Mouse (Mus musculus) heart, embryonic 16.5 days (tissue): ENCODE measurements around the gene Lmx1b. TPM values are rescaled to one million over a fixed set of nuclear protein-coding genes. Genes with fewer than 3 reads are reported as not detected.
A peak's percentile ranks its signal among the peaks of the same experiment; 100 is the strongest.

Experiments used
- ATAC-seq: fragments of 200-750 bp; cut with Nextera tagmentation; replicated peaks from 2 replicates; pipeline ENCODE4 v1.8.0; 2017; ENCODE audit warnings: moderate number of reproducible peaks; ENCODE audit not compliant: insufficient read depth, low FRiP score; ENCODE audit errors: extremely low read depth
- H3K27ac ChIP-seq: fragments of 300-500 bp; sonication (generic); 2 replicates; pipeline ENCODE4 v1.5.1; 2014; ENCODE audit warnings: mild to moderate bottlenecking, low read length, control low read depth, moderate library complexity
- H3K27me3 ChIP-seq: fragments of 300-500 bp; sonication (generic); 2 replicates; pipeline ENCODE4 v1.6.1; 2014; ENCODE audit warnings: low read length, mixed read lengths; ENCODE audit not compliant: control insufficient read depth, insufficient read depth
- H3K36me3 ChIP-seq: fragments of 300-500 bp; sonication (generic); 2 replicates; pipeline ENCODE4 v1.6.1; 2014; ENCODE audit not compliant: control insufficient read depth, insufficient read depth
- H3K4me1 ChIP-seq: fragments of 300-500 bp; sonication (generic); 2 replicates; pipeline ENCODE4 v1.6.1; 2014; ENCODE audit warnings: low read length, mixed read lengths; ENCODE audit not compliant: control insufficient read depth, insufficient read depth
- H3K4me2 ChIP-seq: fragments of 300-500 bp; sonication (generic); 2 replicates; pipeline ENCODE4 v1.6.1; 2014; ENCODE audit warnings: low read depth, mild to moderate bottlenecking, control low read depth, low read length
- H3K4me3 ChIP-seq: fragments of 300-500 bp; sonication (generic); 2 replicates; pipeline ENCODE4 v1.5.1; 2014; ENCODE audit warnings: mild to moderate bottlenecking, control low read depth, low read length
- H3K9ac ChIP-seq: fragments of 300-500 bp; sonication (generic); 2 replicates; pipeline ENCODE4 v1.6.1; 2014; ENCODE audit warnings: low read length, control low read depth
- H3K9me3 ChIP-seq: fragments of 300-500 bp; sonication (generic); replicated peaks from 2 replicates; pipeline ENCODE4 v1.6.1; 2016; ENCODE audit warnings: low read length; ENCODE audit not compliant: control insufficient read depth
- WGBS: fragments of 180-500 bp; shearing (Covaris S2); extraction: QIAGEN DNeasy Blood & Tissue Kit; methylation state at CpG from one replicate; pipeline ENCODE4 v1.1.7; 2014; 5-methylcytosine and 5-hydroxymethylcytosine counted together
- polyA plus RNA-seq: library from polyadenylated mRNA; unstranded; fragments of >200 nt; fragmentation: Nextera tagmentation; extraction: Ambion mirVana; gene quantifications from 2 replicates; pipeline ENCODE4 v1.2.1, GENCODE M21; 2015

Lmx1b gene
- polyA plus RNA-seq, 1 experiment from 2014 or later: not detected

DNA sequence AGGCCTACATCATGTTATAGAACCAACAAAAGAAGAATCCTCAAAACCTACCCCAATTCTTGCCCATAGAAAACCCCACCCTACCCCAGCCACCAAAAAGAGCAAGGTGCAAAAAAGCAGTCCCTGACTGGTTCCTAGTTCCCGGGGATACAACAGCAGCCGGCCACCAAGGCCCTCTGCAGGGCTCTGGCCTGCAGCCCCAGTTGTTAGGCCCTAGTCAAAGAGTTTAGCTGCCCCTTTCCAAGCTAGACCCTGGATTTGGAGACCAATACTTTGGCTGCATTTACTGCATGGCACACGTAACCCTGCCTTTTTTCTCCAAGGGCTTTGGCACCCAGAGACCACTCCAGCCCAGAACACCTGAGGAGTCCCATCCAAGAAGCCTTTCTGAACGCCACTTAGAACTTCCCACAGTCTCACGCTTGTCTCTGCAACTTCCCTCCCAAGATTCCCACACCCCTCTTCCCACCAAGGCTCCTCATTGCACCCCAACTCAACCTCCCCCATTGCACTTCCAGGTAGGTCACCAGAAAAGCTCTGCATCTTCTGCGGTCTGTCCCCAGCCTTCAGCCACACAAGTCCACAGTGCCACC, 2.1 kb downstream of the Lmx1b start:
- ATAC-seq: no peak

GRCm38 (mm10) chr2:33637288-33637687, 3.0 kb downstream of the Lmx1b start:
- Histone ChIP-seq H3K4me2 (no peak overlapping the region), H3K4me3 (no peak overlapping the region), H3K27me3 (peaks cover 85% of the 10 kb centered on the region), H3K27ac (no peak overlapping the region), H3K36me3 (no peaks in the 10 kb centered on the region), H3K4me1 (peaks cover 4% of the 10 kb centered on the region; the same call in 1 of the 2 replicates), H3K9ac (no peak overlapping the region), H3K9me3 (no peaks in the 10 kb centered on the region)
- WGBS: 10% methylated on average over 7 of the region's 7 CpGs
- ATAC-seq: no peak

More for the DNA sequence above, 2.1 kb downstream of the Lmx1b start:
- 38% methylated on average over 6 of the region's 6 CpGs for WGBS
- Histone ChIP-seq H3K9ac (no peak overlapping the region), H3K4me2 (no peak overlapping the region), H3K36me3 (no peaks in the 10 kb centered on the region), H3K27ac (no peak overlapping the region), H3K9me3 (no peaks in the 10 kb centered on the region), H3K4me3 (no peak overlapping the region), H3K4me1 (peaks cover 12% of the 10 kb centered on the region; the same call in 1 of the 2 replicates), H3K27me3 (peaks cover 85% of the 10 kb centered on the region)

DNA sequence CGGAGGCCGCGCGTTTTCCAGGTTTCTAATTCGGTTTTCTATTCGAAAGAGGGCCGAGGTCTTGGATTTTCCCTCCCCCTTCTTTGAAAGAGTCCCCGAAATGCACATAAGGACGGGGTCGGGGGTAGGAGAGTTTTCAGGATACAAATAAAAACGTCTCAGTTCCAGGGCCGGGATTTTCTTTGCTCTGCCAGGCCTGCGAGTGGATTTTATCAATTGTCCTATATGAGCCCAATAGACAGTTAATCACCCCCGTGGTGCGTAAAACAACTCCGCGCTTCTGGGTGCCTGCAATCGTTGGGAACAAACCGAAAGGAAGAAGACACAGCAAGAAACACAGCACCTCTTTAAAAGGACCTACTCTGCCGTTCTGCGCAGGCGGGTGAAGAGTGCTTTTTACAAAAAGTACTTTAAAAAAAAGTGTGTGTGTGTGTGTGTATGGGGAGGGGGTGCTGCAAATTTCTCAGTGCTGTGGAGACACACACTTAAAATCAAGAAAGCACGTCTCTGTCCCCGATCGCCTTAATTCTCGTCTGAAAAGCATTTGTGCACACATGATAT, 3.6 kb downstream of the Lmx1b start:
- ATAC-seq: no peak
- WGBS: 2% methylated on average over 26 of the region's 26 CpGs
- Histone ChIP-seq H3K4me1 (0 out of 2 replicates have a peak, but pooled peaks cover 4% of the 10 kb centered on the region), H3K27ac (no peak overlapping the region), H3K27me3 (peaks cover 85% of the 10 kb centered on the region), H3K4me3 (0 out of 2 replicates have a peak overlapping the region, but pooled peaks have one; percentile 3), H3K4me2 (no peak overlapping the region), H3K9me3 (no peaks in the 10 kb centered on the region), H3K9ac (no peak overlapping the region), H3K36me3 (no peaks in the 10 kb centered on the region)

DNA sequence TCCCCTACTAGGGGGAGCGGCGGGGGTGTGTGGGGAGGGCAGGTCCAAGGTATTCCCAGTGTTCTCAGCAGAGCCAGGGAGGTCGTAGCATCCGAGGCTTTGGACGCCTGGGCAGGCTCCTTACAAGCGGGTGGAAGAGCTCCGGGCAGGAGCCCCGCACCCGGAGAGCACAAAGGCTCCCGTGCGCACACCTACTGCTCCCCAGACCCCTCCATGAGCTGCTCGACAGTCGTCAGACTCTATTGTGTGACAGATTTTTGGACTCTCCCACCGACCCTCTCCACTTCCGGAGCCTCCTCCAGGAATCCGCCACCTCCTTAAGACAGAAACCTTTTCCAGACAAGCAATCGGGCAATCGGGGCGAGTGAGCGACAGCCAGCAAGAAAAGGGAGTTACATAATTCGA, 4.2 kb downstream of the Lmx1b start:
- peaks cover 85% of the 10 kb centered on the region for H3K27me3 ChIP-seq
- WGBS: 2% methylated on average over 21 of the region's 21 CpGs
- 0 out of 2 replicates have a peak, but pooled peaks cover 7% of the 10 kb centered on the region for H3K4me1 ChIP-seq
- no peak overlapping the region for H3K4me2 ChIP-seq
- H3K9me3 ChIP-seq: no peaks in the 10 kb centered on the region
- no peaks in the 10 kb centered on the region for H3K36me3 ChIP-seq
- no peak for ATAC-seq
- H3K27ac ChIP-seq: no peak overlapping the region
- H3K4me3 ChIP-seq: no peak overlapping the region
- H3K9ac ChIP-seq: no peak overlapping the region

GRCm38 (mm10) chr2:33635323-33636116, 4.8 kb downstream of the Lmx1b start:
- no peak overlapping the region for H3K9ac ChIP-seq
- no peak for ATAC-seq
- no peak overlapping the region for H3K4me2 ChIP-seq
- WGBS: 3% methylated on average over 19 of the region's 19 CpGs
- no peak overlapping the region for H3K4me3 ChIP-seq
- H3K27ac ChIP-seq: no peak overlapping the region
- no peaks in the 10 kb centered on the region for H3K9me3 ChIP-seq
- peaks cover 89% of the 10 kb centered on the region for H3K27me3 ChIP-seq
- H3K4me1 ChIP-seq: 0 out of 2 replicates have a peak, but pooled peaks cover 7% of the 10 kb centered on the region
- no peaks in the 10 kb centered on the region for H3K36me3 ChIP-seq

GRCm38 (mm10) chr2:33634481-33635090, 5.7 kb downstream of the Lmx1b start:
- H3K36me3 ChIP-seq: no peaks in the 10 kb centered on the region
- WGBS: 10% methylated on average over 4 of the region's 4 CpGs
- H3K27ac ChIP-seq: no peak overlapping the region
- no peak overlapping the region for H3K9ac ChIP-seq
- H3K27me3 ChIP-seq: peaks cover 89% of the 10 kb centered on the region
- no peak for ATAC-seq
- H3K4me2 ChIP-seq: no peak overlapping the region
- no peaks in the 10 kb centered on the region for H3K9me3 ChIP-seq
- 0 out of 2 replicates have a peak, but pooled peaks cover 4% of the 10 kb centered on the region for H3K4me1 ChIP-seq
- no peak overlapping the region for H3K4me3 ChIP-seq

DNA sequence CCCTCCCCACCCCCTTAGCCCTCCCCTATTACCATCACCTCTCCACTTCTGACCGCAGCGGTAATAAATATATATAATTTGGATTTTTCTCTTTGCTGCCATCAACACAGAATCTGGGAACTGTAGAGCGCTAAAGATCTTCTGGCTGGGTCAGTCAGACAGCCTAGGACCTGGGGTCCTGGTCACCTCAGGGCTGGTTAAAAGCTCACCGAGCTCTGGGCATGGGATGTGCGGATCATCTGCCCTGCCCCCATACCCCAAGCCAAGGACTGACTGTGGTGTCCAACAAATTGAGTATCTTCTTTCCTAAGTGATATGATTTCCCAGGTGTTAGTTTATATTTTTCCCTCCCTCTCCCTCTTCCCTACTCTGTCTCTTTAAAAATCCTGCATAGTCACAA, 6.4 kb downstream of the Lmx1b start:
- ATAC-seq: no peak
- no peak overlapping the region for H3K4me3 ChIP-seq
- peaks cover 91% of the 10 kb centered on the region for H3K27me3 ChIP-seq
- H3K4me1 ChIP-seq: 0 out of 2 replicates have a peak, but pooled peaks cover 3% of the 10 kb centered on the region
- no peaks in the 10 kb centered on the region for H3K36me3 ChIP-seq
- no peak overlapping the region for H3K4me2 ChIP-seq
- no peak overlapping the region for H3K9ac ChIP-seq
- 11% methylated on average over 5 of the region's 5 CpGs for WGBS
- H3K27ac ChIP-seq: no peak overlapping the region
- no peaks in the 10 kb centered on the region for H3K9me3 ChIP-seq

DNA sequence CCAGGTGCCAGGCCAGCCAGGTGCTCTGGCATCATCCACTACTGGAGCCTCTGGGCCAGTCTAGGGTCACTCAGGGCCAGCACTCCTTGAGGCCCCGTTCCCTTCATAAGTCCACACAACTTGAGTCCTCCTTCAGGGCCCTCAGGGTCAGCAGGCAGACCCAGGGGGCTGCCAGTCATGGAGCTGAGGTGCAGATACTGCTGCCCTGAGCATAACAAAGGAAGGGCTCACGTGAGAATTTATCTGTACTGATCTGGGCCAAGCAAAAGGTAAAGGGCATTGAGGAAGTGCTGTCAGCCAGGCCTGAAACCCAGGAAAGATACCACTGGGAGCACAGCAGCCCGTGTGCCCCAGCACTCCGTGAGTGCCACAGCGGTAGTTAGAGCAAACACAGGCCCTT, 7.1 kb downstream of the Lmx1b start:
- 11% methylated on average over 5 of the region's 5 CpGs for WGBS
- no peaks in the 10 kb centered on the region for H3K9me3 ChIP-seq
- no peaks in the 10 kb centered on the region for H3K36me3 ChIP-seq
- no peak for ATAC-seq
- no peak overlapping the region for H3K4me3 ChIP-seq
- H3K4me1 ChIP-seq: 0 out of 2 replicates have a peak, but pooled peaks cover 3% of the 10 kb centered on the region
- H3K27ac ChIP-seq: no peak overlapping the region
- H3K9ac ChIP-seq: no peak overlapping the region
- H3K4me2 ChIP-seq: no peak overlapping the region
- peaks cover 91% of the 10 kb centered on the region for H3K27me3 ChIP-seq
